Mouse (Mus musculus): ENCODE measurements around the gene Wfdc18.

DNA sequence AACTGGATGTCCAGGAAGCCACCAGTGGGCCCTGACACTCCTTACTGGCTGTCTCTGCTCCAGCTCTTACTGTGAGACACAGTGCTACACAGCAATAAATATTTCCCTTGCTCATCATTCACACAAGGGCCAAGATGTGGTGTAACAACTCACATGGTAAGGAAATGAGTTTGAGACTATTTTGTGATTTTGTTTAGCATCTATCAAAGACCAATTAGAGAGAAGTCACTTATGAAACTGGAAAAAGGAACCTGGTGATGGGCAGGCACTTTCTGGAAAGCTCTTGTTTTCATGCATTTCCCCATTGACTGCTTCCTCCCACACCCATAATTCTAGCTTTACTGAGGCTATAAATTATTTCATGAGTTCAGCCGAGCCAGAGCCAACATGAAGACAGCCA is 5.1 kb upstream of the Wfdc18 start, which contains the start of gene Wfdc17:
- TF ChIP-seq POLR2A (IDR thresholded peaks at IDR 0.05; ENCODE audit: borderline replicate concordance, insufficient read depth, low read length), result no peak
- no peak for TF ChIP-seq CTCF (IDR thresholded peaks at IDR 0.05; ENCODE audit: borderline replicate concordance, insufficient read depth, low read depth, low read length)

Measured in cerebellum, adult 2 months (tissue).